Comparison of ENCODE assay signal across 15 mouse cellular contexts in genomic region chr1:74343161-74343560, GRCm38 (mm10). TPM values are rescaled to one million over a fixed set of nuclear protein-coding genes. Genes with fewer than 3 reads are reported as not detected.
DNase-seq lines count a peak whose midpoint lies in the region; ATAC-seq lines count a peak whose summit lies in the region.
"Had no signal": no experiment of that assay in that cellular context is flagged by ENCODE, and none has a peak within 500 bp of the region (broad histone marks: within the 10 kb centered on the region; RNA-seq: fewer than 3 reads in every experiment).

No protein-coding gene starts in this region.

- H3K4me2 ChIP-seq in forebrain, embryonic 12.5 days: 0 out of 2 replicates have a peak overlapping the region, but pooled peaks have one; percentile 8
- H3K4me2 ChIP-seq in forebrain, embryonic 13.5 days: no peak overlapping the region
- H3K4me2 ChIP-seq in midbrain, embryonic 15.5 days: no peak overlapping the region
- H3K4me2 ChIP-seq in kidney, embryonic 16.5 days (replicated peaks; ENCODE audit: low read depth, low read length): no peak overlapping the region
- no peak overlapping the region for H3K4me2 ChIP-seq in limb, embryonic 13.5 days (replicated peaks)
- H3K4me2 ChIP-seq: embryonic facial prominence, embryonic 13.5 days; hindbrain, embryonic 13.5 days had no signal

- no peaks in the 10 kb centered on the region; the same call in 1 of the 2 replicates for H3K36me3 ChIP-seq in forebrain, embryonic 12.5 days (replicated peaks)
- H3K36me3 ChIP-seq in forebrain, embryonic 13.5 days (ENCODE audit: poor library complexity, severe bottlenecking): peaks cover 6% of the 10 kb centered on the region; the same call in 1 of the 2 replicates
- H3K36me3 ChIP-seq in midbrain, embryonic 10.5 days: peaks cover 4% of the 10 kb centered on the region; the same call in 1 of the 2 replicates
- no peaks in the 10 kb centered on the region for H3K36me3 ChIP-seq in midbrain, embryonic 15.5 days (replicated peaks)
- no peaks in the 10 kb centered on the region for H3K36me3 ChIP-seq in kidney, embryonic 16.5 days (ENCODE audit: insufficient read depth, low read length)
- peaks cover 17% of the 10 kb centered on the region; the same call in 1 of the 2 replicates for H3K36me3 ChIP-seq in limb, embryonic 13.5 days

- H3K9ac ChIP-seq in forebrain, embryonic 12.5 days: no peak overlapping the region
- H3K9ac ChIP-seq in forebrain, embryonic 13.5 days: no peak overlapping the region
- no peak overlapping the region for H3K9ac ChIP-seq in midbrain, embryonic 15.5 days
- no peak overlapping the region for H3K9ac ChIP-seq in kidney, embryonic 16.5 days (replicated peaks; ENCODE audit: low read length)
- no peak overlapping the region; the same call in 1 of the 2 replicates for H3K9ac ChIP-seq in limb, embryonic 13.5 days
- H3K9ac ChIP-seq: embryonic facial prominence, embryonic 13.5 days; hindbrain, embryonic 13.5 days; liver, embryonic 14.5 days had no signal

- ATAC-seq in forebrain, embryonic 12.5 days (ENCODE audit: low FRiP score): no peak
- ATAC-seq in forebrain, embryonic 13.5 days: no peak
- no peak for ATAC-seq in midbrain, embryonic 15.5 days (replicated peaks)
- ATAC-seq in kidney, embryonic 16.5 days (ENCODE audit: low FRiP score, low TSS enrichment): peak; percentile 84
- no peak for ATAC-seq in limb, embryonic 13.5 days (ENCODE audit: low FRiP score, low read depth)

- H3K4me3 ChIP-seq in forebrain, embryonic 12.5 days (replicated peaks): no peak overlapping the region
- H3K4me3 ChIP-seq in forebrain, embryonic 13.5 days: no peak overlapping the region
- H3K4me3 ChIP-seq in midbrain, embryonic 10.5 days: no peak overlapping the region
- no peak overlapping the region for H3K4me3 ChIP-seq in midbrain, embryonic 15.5 days
- no peak overlapping the region for H3K4me3 ChIP-seq in kidney, embryonic 16.5 days (ENCODE audit: low read length)
- H3K4me3 ChIP-seq in limb, embryonic 13.5 days: no peak overlapping the region
- H3K4me3 ChIP-seq: embryonic facial prominence, embryonic 13.5 days; forebrain, embryonic 10.5 days; hindbrain, embryonic 13.5 days; left cerebral cortex, adult 2 months had no signal

- no peak overlapping the region for H3K27ac ChIP-seq in forebrain, embryonic 12.5 days
- H3K27ac ChIP-seq in forebrain, embryonic 13.5 days: no peak overlapping the region
- 0 out of 2 replicates have a peak overlapping the region, but pooled peaks have one; percentile 49 for H3K27ac ChIP-seq in midbrain, embryonic 10.5 days (replicated peaks)
- no peak overlapping the region for H3K27ac ChIP-seq in midbrain, embryonic 15.5 days
- H3K27ac ChIP-seq in kidney, embryonic 16.5 days (ENCODE audit: low read length): peak overlapping the region; percentile 87
- 0 out of 2 replicates have a peak overlapping the region, but pooled peaks have one; percentile 11 for H3K27ac ChIP-seq in limb, embryonic 13.5 days
- H3K27ac ChIP-seq: embryonic facial prominence, embryonic 13.5 days; forebrain, embryonic 10.5 days; hindbrain, embryonic 13.5 days; left cerebral cortex, adult 2 months; liver, embryonic 14.5 days; macrophage had no signal

- no peaks in the 10 kb centered on the region for H3K27me3 ChIP-seq in forebrain, embryonic 12.5 days
- no peaks in the 10 kb centered on the region for H3K27me3 ChIP-seq in forebrain, embryonic 13.5 days
- no peaks in the 10 kb centered on the region for H3K27me3 ChIP-seq in midbrain, embryonic 10.5 days (ENCODE audit: low read depth, poor library complexity, severe bottlenecking)
- no peaks in the 10 kb centered on the region for H3K27me3 ChIP-seq in midbrain, embryonic 15.5 days (replicated peaks)
- no peaks in the 10 kb centered on the region for H3K27me3 ChIP-seq in kidney, embryonic 16.5 days (ENCODE audit: insufficient read depth, low read length)
- H3K27me3 ChIP-seq in limb, embryonic 13.5 days: no peaks in the 10 kb centered on the region
- H3K27me3 ChIP-seq: embryonic facial prominence, embryonic 13.5 days; hindbrain, embryonic 13.5 days had no signal

- H3K4me1 ChIP-seq in forebrain, embryonic 12.5 days: peaks cover 6% of the 10 kb centered on the region; the same call in 1 of the 2 replicates
- H3K4me1 ChIP-seq in forebrain, embryonic 13.5 days: 0 out of 2 replicates have a peak, but pooled peaks cover 4% of the 10 kb centered on the region
- peaks cover 14% of the 10 kb centered on the region for H3K4me1 ChIP-seq in midbrain, embryonic 10.5 days
- H3K4me1 ChIP-seq in midbrain, embryonic 15.5 days: no peaks in the 10 kb centered on the region
- H3K4me1 ChIP-seq in kidney, embryonic 16.5 days (ENCODE audit: insufficient read depth, low read length): peaks cover 21% of the 10 kb centered on the region
- H3K4me1 ChIP-seq in limb, embryonic 13.5 days: peaks cover 20% of the 10 kb centered on the region
- H3K4me1 ChIP-seq: embryonic facial prominence, embryonic 13.5 days had no signal

- no peak for DNase-seq in midbrain, embryonic 10.5 days (ENCODE audit: low spot score)
- DNase-seq in layer of hippocampus, adult 18-20 months (ENCODE audit: low spot score in 2 of 2): no peak
- no peak for DNase-seq in cerebellum, adult 18-20 months
- DNase-seq: adrenal gland, adult 2 months had no signal

- WGBS in forebrain, embryonic 12.5 days: 67% methylated on average over 5 of the region's 5 CpGs
- WGBS in forebrain, embryonic 13.5 days: 52% methylated on average over 5 of the region's 5 CpGs
- WGBS in midbrain, embryonic 10.5 days: 80% methylated on average over 5 of the region's 5 CpGs
- WGBS in midbrain, embryonic 15.5 days: 63% methylated on average over 5 of the region's 5 CpGs
- 45% methylated on average over 5 of the region's 5 CpGs for WGBS in kidney, embryonic 16.5 days
- 62% methylated on average over 5 of the region's 5 CpGs for WGBS in limb, embryonic 13.5 days

- H3K9me3 ChIP-seq in forebrain, embryonic 12.5 days: no peaks in the 10 kb centered on the region
- no peaks in the 10 kb centered on the region for H3K9me3 ChIP-seq in forebrain, embryonic 13.5 days (replicated peaks)
- H3K9me3 ChIP-seq in midbrain, embryonic 10.5 days (replicated peaks): no peaks in the 10 kb centered on the region
- no peaks in the 10 kb centered on the region for H3K9me3 ChIP-seq in midbrain, embryonic 15.5 days
- no peaks in the 10 kb centered on the region for H3K9me3 ChIP-seq in kidney, embryonic 16.5 days (ENCODE audit: low read length)
- H3K9me3 ChIP-seq in limb, embryonic 13.5 days: peaks cover 3% of the 10 kb centered on the region; the same call in 1 of the 2 replicates
- H3K9me3 ChIP-seq: embryonic facial prominence, embryonic 13.5 days; hindbrain, embryonic 13.5 days had no signal

RNA-seq across cellular contexts. Expression of gene Catip, which starts 18.7 kb away (rescaled TPM):
- 0.60 and 1.1 TPM in 2 replicates for polyA plus RNA-seq in forebrain, embryonic 12.5 days (2016; fragmentation: Nextera tagmentation; extraction: Ambion mirVana)
- polyA plus RNA-seq in forebrain, embryonic 13.5 days (2015; fragmentation: Nextera tagmentation; extraction: Ambion mirVana): 0.45 and 0.79 TPM in 2 replicates
- polyA plus RNA-seq in midbrain, embryonic 10.5 days (2016; fragmentation: Nextera tagmentation; extraction: Ambion mirVana): 0.12 and 0.22 TPM in 2 replicates
- 0.68 and 1.9 TPM in 2 replicates for polyA plus RNA-seq in midbrain, embryonic 15.5 days (2015; fragmentation: Nextera tagmentation; extraction: Ambion mirVana)
- polyA plus RNA-seq in kidney, embryonic 16.5 days (2015; fragmentation: Nextera tagmentation; extraction: Ambion mirVana): 0.50 and 0.53 TPM in 2 replicates
- polyA plus RNA-seq in limb, embryonic 13.5 days (2015; fragmentation: Nextera tagmentation; extraction: Ambion mirVana): 1.2 and 1.5 TPM in 2 replicates
- total RNA-seq in layer of hippocampus, adult 18-20 months (2021): 1 to 10 TPM; 1.0 to 1.2 TPM

RNA-seq across cellular contexts. Expression of gene Slc11a1, which starts 31.8 kb away (rescaled TPM):
- polyA plus RNA-seq in forebrain, embryonic 12.5 days (2016; fragmentation: Nextera tagmentation; extraction: Ambion mirVana): 1.3 and 1.7 TPM in 2 replicates
- polyA plus RNA-seq in forebrain, embryonic 13.5 days (2015; fragmentation: Nextera tagmentation; extraction: Ambion mirVana): 1.1 and 1.9 TPM in 2 replicates
- 1.4 and 2.2 TPM in 2 replicates for polyA plus RNA-seq in midbrain, embryonic 10.5 days (2016; fragmentation: Nextera tagmentation; extraction: Ambion mirVana)
- polyA plus RNA-seq in midbrain, embryonic 15.5 days (2015; fragmentation: Nextera tagmentation; extraction: Ambion mirVana): 2.0 and 3.4 TPM in 2 replicates
- 4.5 and 5.4 TPM in 2 replicates for polyA plus RNA-seq in kidney, embryonic 16.5 days (2015; fragmentation: Nextera tagmentation; extraction: Ambion mirVana)
- 2.4 and 2.9 TPM in 2 replicates for polyA plus RNA-seq in limb, embryonic 13.5 days (2015; fragmentation: Nextera tagmentation; extraction: Ambion mirVana)
- 1 to 10 TPM; 3.2 to 4.5 TPM for total RNA-seq in layer of hippocampus, adult 18-20 months (2021)

RNA-seq across cellular contexts. Expression of gene Tmbim1, which starts 37.7 kb away (rescaled TPM):
- polyA plus RNA-seq in forebrain, embryonic 12.5 days (2016; fragmentation: Nextera tagmentation; extraction: Ambion mirVana): 6.7 and 7.9 TPM in 2 replicates
- 4.3 and 4.4 TPM in 2 replicates for polyA plus RNA-seq in forebrain, embryonic 13.5 days (2015; fragmentation: Nextera tagmentation; extraction: Ambion mirVana)
- 8.6 TPM in 2 replicates for polyA plus RNA-seq in midbrain, embryonic 10.5 days (2016; fragmentation: Nextera tagmentation; extraction: Ambion mirVana)
- 7.5 and 9.4 TPM in 2 replicates for polyA plus RNA-seq in midbrain, embryonic 15.5 days (2015; fragmentation: Nextera tagmentation; extraction: Ambion mirVana)
- polyA plus RNA-seq in kidney, embryonic 16.5 days (2015; fragmentation: Nextera tagmentation; extraction: Ambion mirVana): 33.5 and 35.1 TPM in 2 replicates
- polyA plus RNA-seq in limb, embryonic 13.5 days (2015; fragmentation: Nextera tagmentation; extraction: Ambion mirVana): 30.6 and 31.7 TPM in 2 replicates
- 10 to 100 TPM; 23.6 to 27.1 TPM for total RNA-seq in layer of hippocampus, adult 18-20 months (2021)

RNA-seq across cellular contexts. Expression of gene Ctdsp1, which starts 48.1 kb away (rescaled TPM):
- 33.1 and 33.3 TPM in 2 replicates for polyA plus RNA-seq in forebrain, embryonic 12.5 days (2016; fragmentation: Nextera tagmentation; extraction: Ambion mirVana)
- 23.6 and 26.6 TPM in 2 replicates for polyA plus RNA-seq in forebrain, embryonic 13.5 days (2015; fragmentation: Nextera tagmentation; extraction: Ambion mirVana)
- 31.8 and 34.4 TPM in 2 replicates for polyA plus RNA-seq in midbrain, embryonic 10.5 days (2016; fragmentation: Nextera tagmentation; extraction: Ambion mirVana)
- 14.3 and 17.4 TPM in 2 replicates for polyA plus RNA-seq in midbrain, embryonic 15.5 days (2015; fragmentation: Nextera tagmentation; extraction: Ambion mirVana)
- polyA plus RNA-seq in kidney, embryonic 16.5 days (2015; fragmentation: Nextera tagmentation; extraction: Ambion mirVana): 91.1 and 94.0 TPM in 2 replicates
- 87.5 and 90.9 TPM in 2 replicates for polyA plus RNA-seq in limb, embryonic 13.5 days (2015; fragmentation: Nextera tagmentation; extraction: Ambion mirVana)
- total RNA-seq in layer of hippocampus, adult 18-20 months (2021): 10 to 100 TPM; 28.9 to 29.1 TPM

RNA-seq across cellular contexts. Expression of gene Pnkd, which starts 58.4 kb away (rescaled TPM):
- polyA plus RNA-seq in forebrain, embryonic 12.5 days (2016; fragmentation: Nextera tagmentation; extraction: Ambion mirVana): 87.5 and 88.9 TPM in 2 replicates
- 94.5 and 96.1 TPM in 2 replicates for polyA plus RNA-seq in forebrain, embryonic 13.5 days (2015; fragmentation: Nextera tagmentation; extraction: Ambion mirVana)
- 99.5 and 107 TPM in 2 replicates for polyA plus RNA-seq in midbrain, embryonic 10.5 days (2016; fragmentation: Nextera tagmentation; extraction: Ambion mirVana)
- 114 and 117 TPM in 2 replicates for polyA plus RNA-seq in midbrain, embryonic 15.5 days (2015; fragmentation: Nextera tagmentation; extraction: Ambion mirVana)
- polyA plus RNA-seq in kidney, embryonic 16.5 days (2015; fragmentation: Nextera tagmentation; extraction: Ambion mirVana): 149 and 156 TPM in 2 replicates
- polyA plus RNA-seq in limb, embryonic 13.5 days (2015; fragmentation: Nextera tagmentation; extraction: Ambion mirVana): 108 and 112 TPM in 2 replicates
- total RNA-seq in layer of hippocampus, adult 18-20 months (2021): 100 to 1,000 TPM; 192 to 206 TPM

Comparison
In these comparisons a context has a peak if more than half of its experiments do, and no peak if none do; other contexts are left out.
1. H3K27ac ChIP-seq: peak in midbrain, embryonic 10.5 days (single experiment), kidney, embryonic 16.5 days (single experiment) and limb, embryonic 13.5 days (single experiment); none in forebrain, embryonic 12.5 days (single experiment), forebrain, embryonic 13.5 days (single experiment) and midbrain, embryonic 15.5 days (single experiment).